Mouse (Mus musculus): ENCODE data around the gene Smurf2. TPM values are rescaled to one million over a fixed set of nuclear protein-coding genes. Genes with fewer than 3 reads are reported as not detected.

Gene Smurf2
- polyA plus RNA-seq, 1 experiment from 2014 or later: 14.1 TPM

DNA sequence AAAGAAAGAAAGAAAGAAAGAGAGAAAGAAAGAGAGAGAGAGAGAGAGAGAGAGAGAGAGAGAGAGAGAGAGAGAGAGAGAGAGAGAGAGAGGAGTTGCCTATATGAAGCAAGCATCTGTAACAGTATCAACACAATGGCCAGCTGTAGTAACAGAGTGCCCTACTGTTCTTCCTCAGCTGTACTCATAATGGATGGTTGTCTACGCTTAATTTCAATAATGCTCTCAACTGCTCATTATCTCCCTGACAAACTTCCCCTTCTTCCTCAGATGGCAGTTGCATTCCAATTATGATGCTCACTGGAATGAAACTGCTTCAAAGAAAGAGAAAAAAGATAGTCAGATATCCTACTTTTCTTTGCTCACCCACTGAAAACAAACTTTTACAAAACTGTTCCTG, 36.9 kb downstream of the Smurf2 start:
- Histone ChIP-seq H3K27me3 (ENCODE audit: low read depth, poor library complexity, severe bottlenecking) (no peaks in the 10 kb centered on the region), H3K4me1 (no peaks in the 10 kb centered on the region), H3K27ac (no peak overlapping the region), H3K4me3 (no peak overlapping the region), H3K36me3 (no peaks in the 10 kb centered on the region), H3K9me3 (replicated peaks) (no peaks in the 10 kb centered on the region)
- WGBS: 96% methylated on average over 1 of the region's 1 CpGs
- DNase-seq (ENCODE audit: low spot score): no peak

DNA sequence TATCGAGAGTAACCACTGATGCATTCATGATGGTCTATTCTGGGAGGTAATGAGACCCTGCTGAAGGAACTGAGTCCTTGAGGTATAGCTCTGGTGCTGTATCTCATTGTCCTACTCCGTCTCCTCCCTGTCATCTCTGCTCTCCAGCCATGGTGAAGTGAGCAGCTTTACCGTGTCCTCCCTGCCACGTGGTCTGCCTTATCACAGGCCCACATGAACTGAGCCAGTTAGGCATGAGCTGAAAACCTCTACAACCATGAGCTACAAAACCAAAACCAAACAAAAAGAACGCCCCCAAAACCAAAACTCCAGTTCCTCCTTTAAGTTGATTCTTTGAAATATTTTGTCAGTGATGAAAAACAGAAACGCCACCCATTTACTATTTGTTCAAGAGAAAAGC, 47.9 kb downstream of the Smurf2 start:
- 94% methylated on average over 6 of the region's 6 CpGs for WGBS
- H3K36me3 ChIP-seq: peaks cover 24% of the 10 kb centered on the region
- no peak overlapping the region for H3K4me3 ChIP-seq
- H3K9me3 ChIP-seq (replicated peaks): no peaks in the 10 kb centered on the region
- no peak for DNase-seq (ENCODE audit: low spot score)
- no peaks in the 10 kb centered on the region for H3K4me1 ChIP-seq
- no peak overlapping the region for H3K27ac ChIP-seq
- H3K27me3 ChIP-seq (ENCODE audit: low read depth, poor library complexity, severe bottlenecking): no peaks in the 10 kb centered on the region

DNA sequence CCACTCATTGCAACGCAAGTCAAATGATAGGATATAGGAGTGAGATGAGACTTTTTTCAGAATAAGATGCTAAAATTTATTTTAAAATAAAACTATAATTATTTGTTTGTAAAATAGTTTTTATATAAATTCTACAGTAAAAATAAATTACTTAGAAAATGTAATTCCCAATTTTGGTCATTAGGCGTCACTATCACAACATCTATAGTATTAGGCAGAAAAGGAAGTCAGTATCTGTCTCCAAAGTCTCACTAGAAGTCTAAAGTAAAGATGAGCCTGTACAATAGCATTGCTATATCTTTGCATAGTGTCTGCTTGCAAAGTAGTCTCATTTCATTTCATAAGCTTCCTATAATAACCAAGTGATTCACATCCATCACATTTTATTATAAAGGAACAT, 69.1 kb downstream of the Smurf2 start:
- H3K36me3 ChIP-seq: peaks cover 90% of the 10 kb centered on the region
- H3K27me3 ChIP-seq (ENCODE audit: low read depth, poor library complexity, severe bottlenecking): no peaks in the 10 kb centered on the region
- no peak overlapping the region for H3K27ac ChIP-seq
- DNase-seq (ENCODE audit: low spot score): no peak
- H3K4me1 ChIP-seq: no peaks in the 10 kb centered on the region
- H3K9me3 ChIP-seq (replicated peaks): no peaks in the 10 kb centered on the region
- no peak overlapping the region for H3K4me3 ChIP-seq
- 68% methylated on average over 2 of the region's 2 CpGs for WGBS

DNA sequence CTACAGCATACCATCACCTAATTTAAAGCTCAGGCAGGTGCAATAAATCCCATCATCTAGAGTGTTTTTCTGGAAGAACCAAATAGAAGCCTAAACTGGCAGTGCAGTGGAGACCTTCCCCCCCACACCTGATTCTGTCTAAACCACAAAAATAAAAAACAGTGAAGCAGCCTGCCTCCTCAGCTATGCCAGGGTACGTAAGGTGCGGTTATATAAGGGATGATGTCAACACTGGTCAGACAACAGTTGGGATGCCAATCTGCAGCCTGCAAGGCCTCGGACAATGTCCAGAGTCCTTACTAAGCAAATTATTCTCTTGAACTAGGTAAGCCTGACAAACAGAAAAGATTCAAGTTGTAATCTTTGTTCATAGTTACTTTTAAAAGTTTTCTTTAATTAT, 78.5 kb downstream of the Smurf2 start:
- 96% methylated on average over 3 of the region's 3 CpGs for WGBS
- Histone ChIP-seq H3K4me1 (no peaks in the 10 kb centered on the region), H3K36me3 (peaks cover 91% of the 10 kb centered on the region), H3K27me3 (ENCODE audit: low read depth, poor library complexity, severe bottlenecking) (no peaks in the 10 kb centered on the region), H3K27ac (no peak overlapping the region), H3K4me3 (no peak overlapping the region), H3K9me3 (replicated peaks) (no peaks in the 10 kb centered on the region)
- DNase-seq (ENCODE audit: low spot score): no peak

DNA sequence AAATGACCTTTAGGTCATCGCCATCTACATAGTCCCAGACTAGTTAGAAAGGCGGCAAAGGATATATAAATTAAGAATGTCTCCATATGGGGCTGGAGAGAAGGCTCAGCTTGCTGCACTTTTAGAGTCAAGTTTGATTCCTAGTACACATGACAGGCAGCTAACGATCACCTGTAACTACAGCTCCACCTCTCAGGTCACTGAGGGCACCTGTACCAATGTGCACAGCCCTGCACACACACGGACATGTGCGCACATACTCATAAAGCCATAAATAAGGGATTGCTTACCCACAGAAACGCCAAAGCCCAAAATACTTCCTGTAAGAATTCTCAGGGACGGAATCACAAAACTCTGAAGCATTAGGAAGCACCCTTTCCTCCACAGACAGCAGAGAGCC, 92.4 kb downstream of the Smurf2 start:
- WGBS: 93% methylated on average over 7 of the region's 7 CpGs
- H3K36me3 ChIP-seq: peaks cover 97% of the 10 kb centered on the region
- H3K4me1 ChIP-seq: no peaks in the 10 kb centered on the region

DNA sequence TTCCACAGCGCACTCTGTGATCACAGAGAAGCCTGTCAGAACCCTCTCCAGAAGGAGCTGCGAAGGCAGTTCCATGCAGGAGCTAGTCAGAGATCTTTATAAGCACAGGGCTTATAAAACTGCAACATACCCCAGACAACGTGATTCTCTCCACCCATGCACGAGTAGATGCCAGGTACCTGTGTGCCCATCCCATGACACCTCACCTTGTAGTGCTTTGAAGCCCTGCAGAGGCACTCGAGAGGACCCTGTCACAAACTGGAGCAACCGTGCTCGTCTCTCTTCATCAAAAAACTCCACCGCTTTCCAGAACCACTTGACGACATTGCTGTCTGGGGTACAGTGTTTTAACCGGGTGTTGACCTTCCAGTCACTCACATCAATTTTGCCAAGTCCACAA, 96.1 kb downstream of the Smurf2 start:
- DNase-seq (ENCODE audit: low spot score): no peak
- H3K27me3 ChIP-seq (ENCODE audit: low read depth, poor library complexity, severe bottlenecking): no peaks in the 10 kb centered on the region
- 90% methylated on average over 10 of the region's 10 CpGs for WGBS
- H3K36me3 ChIP-seq: peaks cover 98% of the 10 kb centered on the region
- H3K27ac ChIP-seq: no peak overlapping the region
- H3K9me3 ChIP-seq (replicated peaks): no peaks in the 10 kb centered on the region
- H3K4me3 ChIP-seq: no peak overlapping the region
- no peaks in the 10 kb centered on the region for H3K4me1 ChIP-seq

More for the DNA sequence above, 92.4 kb downstream of the Smurf2 start:
- no peaks in the 10 kb centered on the region for H3K27me3 ChIP-seq (ENCODE audit: low read depth, poor library complexity, severe bottlenecking)
- H3K27ac ChIP-seq: no peak overlapping the region
- no peak for DNase-seq (ENCODE audit: low spot score)
- no peaks in the 10 kb centered on the region for H3K9me3 ChIP-seq (replicated peaks)
- H3K4me3 ChIP-seq: no peak overlapping the region

DNA sequence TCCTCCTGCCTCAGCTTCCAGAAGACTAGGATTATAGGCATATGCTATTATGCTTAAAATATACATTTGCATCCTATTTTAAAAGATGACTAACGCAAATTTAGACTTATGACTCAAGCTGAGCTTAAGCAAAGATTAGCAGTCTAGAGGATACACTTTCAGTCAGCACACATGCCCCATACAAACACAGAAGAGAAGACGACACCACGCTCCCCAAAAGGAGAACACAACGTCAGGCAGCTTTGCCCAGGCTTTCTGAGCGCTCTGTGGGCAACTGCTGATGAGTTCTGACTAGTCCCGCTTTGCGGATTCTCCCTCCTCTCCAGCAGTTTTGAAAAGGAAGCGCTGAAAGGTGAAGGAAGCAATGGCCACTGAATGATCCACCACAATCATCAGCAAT, 96.8 kb downstream of the Smurf2 start:
- peaks cover 98% of the 10 kb centered on the region for H3K36me3 ChIP-seq
- 96% methylated on average over 8 of the region's 8 CpGs for WGBS
- H3K4me1 ChIP-seq: no peaks in the 10 kb centered on the region
- no peaks in the 10 kb centered on the region for H3K27me3 ChIP-seq (ENCODE audit: low read depth, poor library complexity, severe bottlenecking)
- no peak for DNase-seq (ENCODE audit: low spot score)
- no peaks in the 10 kb centered on the region for H3K9me3 ChIP-seq (replicated peaks)
- H3K4me3 ChIP-seq: no peak overlapping the region
- H3K27ac ChIP-seq: no peak overlapping the region

DNA sequence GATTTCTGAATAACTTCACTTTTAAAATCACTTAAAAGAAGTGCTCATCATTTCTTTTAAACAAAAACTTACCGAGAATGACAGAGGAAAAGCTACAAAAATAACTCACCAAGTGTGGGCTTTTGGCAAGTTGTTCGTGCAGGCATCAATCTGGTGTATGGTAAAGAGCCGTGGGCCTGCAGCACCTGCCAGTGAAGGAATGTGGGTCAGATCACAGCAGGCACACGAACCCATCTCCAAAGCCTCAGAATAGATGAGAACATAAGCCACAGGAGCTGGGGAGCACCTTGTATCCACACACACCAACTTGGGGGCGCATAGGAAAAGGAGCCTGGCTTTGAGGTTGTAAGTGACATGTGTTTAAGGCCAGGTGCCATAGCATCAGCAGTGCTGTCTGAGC, 97.6 kb downstream of the Smurf2 start:
- Histone ChIP-seq H3K4me3 (no peak overlapping the region), H3K27me3 (ENCODE audit: low read depth, poor library complexity, severe bottlenecking) (no peaks in the 10 kb centered on the region), H3K9me3 (replicated peaks) (no peaks in the 10 kb centered on the region), H3K27ac (no peak overlapping the region), H3K36me3 (peaks cover 98% of the 10 kb centered on the region), H3K4me1 (no peaks in the 10 kb centered on the region)
- DNase-seq (ENCODE audit: low spot score): no peak
- 90% methylated on average over 5 of the region's 5 CpGs for WGBS

DNA sequence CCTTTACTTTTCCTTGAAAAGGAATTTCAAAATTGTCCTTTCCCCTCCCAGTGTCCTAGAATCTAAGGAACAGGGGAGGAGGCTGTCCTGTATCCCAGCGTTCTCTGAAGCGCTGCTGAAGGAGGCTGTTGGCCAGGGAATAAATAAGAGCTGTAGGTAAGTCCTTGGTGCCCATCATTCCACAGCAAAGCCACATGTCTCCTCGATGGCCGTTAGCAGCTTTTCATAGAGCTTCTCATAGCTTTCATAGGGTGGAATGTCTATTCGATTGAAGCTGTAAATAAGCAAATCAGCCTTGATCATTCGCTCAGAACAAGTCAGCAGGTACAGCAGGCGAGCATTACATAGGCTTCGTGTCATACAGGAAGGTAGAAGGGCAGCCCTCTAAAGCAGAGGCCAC, 98.0 kb downstream of the Smurf2 start:
- Histone ChIP-seq H3K4me3 (no peak overlapping the region), H3K27me3 (ENCODE audit: low read depth, poor library complexity, severe bottlenecking) (no peaks in the 10 kb centered on the region), H3K4me1 (no peaks in the 10 kb centered on the region), H3K36me3 (peaks cover 98% of the 10 kb centered on the region), H3K27ac (no peak overlapping the region), H3K9me3 (replicated peaks) (no peaks in the 10 kb centered on the region)
- no peak for DNase-seq (ENCODE audit: low spot score)
- WGBS: 95% methylated on average over 8 of the region's 8 CpGs

DNA sequence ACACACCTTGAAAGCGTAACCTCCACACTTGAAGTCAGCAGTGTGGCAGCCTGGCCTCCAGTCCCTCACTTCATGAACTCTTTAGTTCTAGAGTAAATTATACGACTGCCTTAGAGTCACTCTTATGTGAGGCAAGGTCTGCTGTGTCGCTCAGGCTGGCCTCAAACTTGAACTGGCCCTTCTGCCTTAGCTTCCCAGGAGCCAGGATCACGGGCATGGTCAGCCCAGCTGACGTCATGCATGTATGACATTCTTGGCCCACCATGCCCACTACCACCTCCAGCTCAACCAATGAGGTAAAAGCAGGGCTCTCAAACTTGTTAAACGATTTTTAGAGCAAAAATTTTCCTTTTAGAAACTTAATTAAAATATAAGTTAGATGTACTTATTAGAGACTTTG, 99.1 kb downstream of the Smurf2 start:
- H3K27ac ChIP-seq: no peak overlapping the region
- no peak overlapping the region for H3K4me3 ChIP-seq
- no peaks in the 10 kb centered on the region for H3K4me1 ChIP-seq
- peaks cover 98% of the 10 kb centered on the region for H3K36me3 ChIP-seq
- DNase-seq (ENCODE audit: low spot score): no peak
- WGBS: 86% methylated on average over 6 of the region's 6 CpGs
- no peaks in the 10 kb centered on the region for H3K27me3 ChIP-seq (ENCODE audit: low read depth, poor library complexity, severe bottlenecking)
- no peaks in the 10 kb centered on the region for H3K9me3 ChIP-seq (replicated peaks)

DNA sequence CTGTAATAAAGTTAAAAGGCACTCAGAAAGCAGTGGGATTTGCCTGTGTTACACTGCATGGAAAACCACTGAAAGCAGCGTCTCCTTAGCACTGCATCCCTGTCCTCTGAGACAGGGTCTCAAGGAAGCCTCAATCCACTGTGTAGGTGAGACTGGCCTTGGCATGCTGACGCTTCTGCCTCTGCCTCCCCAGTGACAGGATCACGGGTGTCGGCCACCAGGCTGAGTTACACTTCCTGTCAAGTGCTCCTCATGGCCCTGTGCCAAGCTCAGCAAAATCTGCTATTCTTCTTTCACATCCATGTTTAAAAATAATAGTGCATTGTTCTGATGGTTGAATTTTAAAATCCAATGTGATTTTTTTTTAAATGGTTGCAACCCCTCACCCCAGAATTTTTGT, 99.5 kb downstream of the Smurf2 start:
- Histone ChIP-seq H3K4me3 (no peak overlapping the region), H3K36me3 (peaks cover 98% of the 10 kb centered on the region), H3K27ac (no peak overlapping the region), H3K4me1 (no peaks in the 10 kb centered on the region), H3K9me3 (replicated peaks) (no peaks in the 10 kb centered on the region), H3K27me3 (ENCODE audit: low read depth, poor library complexity, severe bottlenecking) (no peaks in the 10 kb centered on the region)
- no peak for DNase-seq (ENCODE audit: low spot score)
- 75% methylated on average over 4 of the region's 4 CpGs for WGBS

DNA sequence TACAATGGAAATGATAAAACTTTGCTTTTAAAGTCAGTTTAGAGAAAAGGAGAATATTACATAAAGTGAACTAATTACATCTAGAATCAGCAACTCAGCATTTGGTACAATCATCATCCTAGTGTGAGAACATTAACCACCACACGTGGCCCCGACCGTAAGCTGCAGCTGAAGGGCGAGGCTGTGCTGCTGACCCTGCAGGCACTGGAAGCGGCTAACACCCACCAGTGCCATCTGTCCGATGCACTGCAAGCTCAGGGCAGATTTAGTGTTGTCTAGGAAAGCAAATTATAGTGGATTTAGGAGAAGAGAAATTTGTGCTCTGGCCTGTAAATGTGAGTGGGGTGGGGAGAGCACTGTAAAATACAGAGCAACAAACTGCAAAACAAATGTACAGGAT, 100.3 kb downstream of the Smurf2 start:
- Histone ChIP-seq H3K9me3 (replicated peaks) (no peaks in the 10 kb centered on the region), H3K27ac (no peak overlapping the region), H3K27me3 (ENCODE audit: low read depth, poor library complexity, severe bottlenecking) (no peaks in the 10 kb centered on the region), H3K36me3 (peaks cover 98% of the 10 kb centered on the region), H3K4me3 (no peak overlapping the region), H3K4me1 (no peaks in the 10 kb centered on the region)
- 86% methylated on average over 6 of the region's 6 CpGs for WGBS
- no peak for DNase-seq (ENCODE audit: low spot score)

DNA sequence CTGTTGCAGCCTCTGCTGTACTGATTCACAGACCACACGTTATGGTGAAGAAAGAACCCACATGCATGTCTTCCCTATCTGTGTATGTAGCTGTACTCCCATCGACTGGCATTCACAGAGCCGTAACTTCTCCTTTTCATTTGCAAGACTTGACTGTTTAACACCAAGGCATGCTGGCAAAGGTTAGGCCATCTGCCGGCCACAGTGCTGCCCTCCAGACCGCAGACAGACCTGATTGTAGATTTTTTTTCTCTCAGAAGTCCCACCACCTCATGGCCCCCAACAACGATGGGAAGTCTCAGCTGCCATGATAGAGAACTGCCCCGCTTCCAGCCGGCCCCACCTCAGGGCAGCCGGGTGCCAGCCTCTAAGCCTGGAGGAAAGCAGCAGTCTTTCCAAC, 100.9 kb downstream of the Smurf2 start:
- no peaks in the 10 kb centered on the region for H3K4me1 ChIP-seq
- DNase-seq (ENCODE audit: low spot score): no peak
- H3K9me3 ChIP-seq (replicated peaks): no peaks in the 10 kb centered on the region
- no peak overlapping the region for H3K4me3 ChIP-seq
- H3K27me3 ChIP-seq (ENCODE audit: low read depth, poor library complexity, severe bottlenecking): no peaks in the 10 kb centered on the region
- WGBS: 91% methylated on average over 9 of the region's 9 CpGs
- H3K36me3 ChIP-seq: peaks cover 98% of the 10 kb centered on the region
- H3K27ac ChIP-seq: no peak overlapping the region

DNA sequence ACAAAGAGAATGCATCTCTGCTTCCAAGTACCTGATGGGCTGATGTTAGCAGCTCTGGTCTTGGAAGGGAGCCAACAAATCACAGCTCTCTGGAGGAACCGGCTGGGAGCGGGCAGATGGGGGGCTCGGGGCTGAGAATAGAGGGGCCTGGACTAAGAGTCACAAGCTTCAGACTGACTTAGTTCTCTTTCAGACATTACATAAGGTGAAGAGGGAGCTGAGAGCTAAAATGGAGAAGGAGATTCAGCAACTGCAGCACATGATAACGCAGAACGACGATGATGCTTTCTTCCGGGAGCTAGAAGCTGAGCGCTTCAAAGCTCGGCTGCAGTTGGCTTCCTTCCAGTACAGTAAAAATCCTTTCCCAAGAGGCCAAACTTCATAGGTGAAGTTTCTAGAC, 102.2 kb downstream of the Smurf2 start:
- H3K36me3 ChIP-seq: peaks cover 99% of the 10 kb centered on the region
- DNase-seq (ENCODE audit: low spot score): no peak
- no peak overlapping the region for H3K27ac ChIP-seq
- H3K27me3 ChIP-seq (ENCODE audit: low read depth, poor library complexity, severe bottlenecking): no peaks in the 10 kb centered on the region
- H3K4me1 ChIP-seq: no peaks in the 10 kb centered on the region
- H3K9me3 ChIP-seq (replicated peaks): no peaks in the 10 kb centered on the region
- 93% methylated on average over 9 of the region's 9 CpGs for WGBS
- H3K4me3 ChIP-seq: no peak overlapping the region
